Mouse (Mus musculus) CH12.LX (cell line): ENCODE measurements around the gene Prss40. TPM values are rescaled to one million over a fixed set of nuclear protein-coding genes. Genes with fewer than 3 reads are reported as not detected.

Experiments used
- DNase-seq: peaks from one replicate; pipeline ENCODE4 v3.0.0-alpha.2; 2013; ENCODE audit errors: extremely low read depth
- H3K27ac ChIP-seq: 2 replicates; pipeline ENCODE4 v1.5.1; 2012; ENCODE audit warnings: low read depth, mild to moderate bottlenecking, control low read depth, moderate library complexity; ENCODE audit not compliant: insufficient read depth
- H3K27me3 ChIP-seq: replicated peaks from 2 replicates; pipeline ENCODE3; 2012; ENCODE audit warnings: inconsistent platforms
- H3K36me3 ChIP-seq, 2 experiments: replicated peaks in 1 of 2; 2 replicates each; pipeline versions ENCODE3 to v1.6.1; 2012; ENCODE audit warnings: inconsistent platforms in 1 of 2, low read length in 1 of 2, mild to moderate bottlenecking in 1 of 2, mixed read lengths in 1 of 2, moderate library complexity in 1 of 2; ENCODE audit not compliant: control insufficient read depth in 1 of 2, insufficient read depth in 1 of 2
- H3K4me1 ChIP-seq, 2 experiments: 2 replicates each; pipeline ENCODE4 v1.6.1; 2012; ENCODE audit warnings: inconsistent platforms in 1 of 2, moderate library complexity in 1 of 2; ENCODE audit not compliant: insufficient read depth in 2 of 2, control insufficient read depth in 1 of 2
- H3K4me2 ChIP-seq: 2 replicates; pipeline ENCODE4 v1.6.1; 2012; ENCODE audit warnings: low read depth, mild to moderate bottlenecking, control low read depth; ENCODE audit not compliant: poor library complexity, insufficient read depth, severe bottlenecking
- H3K4me3 ChIP-seq, 3 experiments: fragments of 150-350 bp in 1 of 3; sonication (generic) in 1 of 3; replicated peaks in 1 of 3; 2 replicates each; pipeline versions ENCODE3 to v1.5.1; 2011 to 2012; ENCODE audit warnings: low read depth in 2 of 3, low read length in 2 of 3, mild to moderate bottlenecking in 2 of 3, moderate library complexity in 2 of 3, control low read depth in 1 of 3, improper control_type of control experiment in 1 of 3, inconsistent platforms in 1 of 3, mixed read lengths in 1 of 3; ENCODE audit not compliant: poor library complexity in 1 of 3
- H3K79me2 ChIP-seq: replicated peaks from 2 replicates; pipeline ENCODE4 v1.6.1; 2012; ENCODE audit warnings: mild to moderate bottlenecking, moderate library complexity; ENCODE audit not compliant: control insufficient read depth, poor library complexity, insufficient read depth, severe bottlenecking; ENCODE audit errors: extremely low read depth
- H3K9ac ChIP-seq: 2 replicates; pipeline ENCODE4 v1.6.1; 2012; ENCODE audit warnings: low read depth, mild to moderate bottlenecking, control low read depth, moderate library complexity; ENCODE audit not compliant: insufficient read depth
- H3K9me3 ChIP-seq: replicated peaks from 2 replicates; pipeline ENCODE3; 2012; ENCODE audit warnings: low read length, inconsistent platforms, mixed read lengths
- BHLHE40 ChIP-seq: IDR thresholded peaks from 2 replicates; pipeline ENCODE4 v1.6.1; 2011; ENCODE audit warnings: mild to moderate bottlenecking, low read depth, low read length, improper control_type of control experiment
- CHD2 ChIP-seq: IDR thresholded peaks from 2 replicates; pipeline ENCODE4 v1.6.1; 2011; ENCODE audit warnings: low read length, improper control_type of control experiment
- CTCF ChIP-seq, 2 experiments: IDR thresholded peaks in 1 of 2; conservative IDR thresholded peaks in 1 of 2; 2 replicates each; pipeline ENCODE4 v1.5.1; 2011 to 2012; ENCODE audit warnings: low read depth in 2 of 2, low read length in 2 of 2, improper control_type of control experiment in 1 of 2, inconsistent platforms in 1 of 2, mild to moderate bottlenecking in 1 of 2, moderate library complexity in 1 of 2
- E2F4 ChIP-seq: IDR thresholded peaks from 2 replicates; pipeline ENCODE4 v1.6.1; 2011; ENCODE audit warnings: low read depth, low read length, improper control_type of control experiment; ENCODE audit not compliant: insufficient replicate concordance
- EP300 ChIP-seq: IDR thresholded peaks from 2 replicates; pipeline ENCODE4 v1.6.1; 2011; ENCODE audit warnings: low read length, improper control_type of control experiment
- JUND ChIP-seq: conservative IDR thresholded peaks from 2 replicates; pipeline ENCODE4 v1.6.1; 2011; ENCODE audit warnings: low read depth, low read length, improper control_type of control experiment
- KAT2A ChIP-seq: IDR thresholded peaks from 2 replicates; pipeline ENCODE4 v1.6.1; 2012; ENCODE audit warnings: low read length, improper control_type of control experiment, inconsistent platforms; ENCODE audit not compliant: insufficient replicate concordance
- MAFK ChIP-seq: IDR thresholded peaks from 2 replicates; pipeline ENCODE4 v1.6.1; 2011; ENCODE audit warnings: low read length, improper control_type of control experiment; ENCODE audit not compliant: insufficient replicate concordance
- MAX ChIP-seq: IDR thresholded peaks from 2 replicates; pipeline ENCODE4 v1.6.1; 2011; ENCODE audit warnings: low read length, improper control_type of control experiment
- MEF2A ChIP-seq: IDR thresholded peaks from 2 replicates; pipeline ENCODE4 v1.6.1; 2014; ENCODE audit warnings: low read depth, mild to moderate bottlenecking, inconsistent platforms, low read length, improper control_type of control experiment, borderline replicate concordance
- PAX5 ChIP-seq: IDR thresholded peaks from 2 replicates; pipeline ENCODE4 v1.6.1; 2012; ENCODE audit warnings: low read length, inconsistent platforms, mixed read lengths
- POLR2A ChIP-seq: IDR thresholded peaks from 2 replicates; pipeline ENCODE4 v1.6.1; 2011; ENCODE audit warnings: low read depth, mild to moderate bottlenecking, improper control_type of control experiment, low read length
- RAD21 ChIP-seq: IDR thresholded peaks from 2 replicates; pipeline ENCODE4 v1.6.1; 2011; ENCODE audit warnings: low read depth, mild to moderate bottlenecking, low read length, improper control_type of control experiment, moderate library complexity
- SIN3A ChIP-seq: IDR thresholded peaks from 2 replicates; pipeline ENCODE4 v1.6.1; 2012; ENCODE audit warnings: low read length, improper control_type of control experiment, inconsistent platforms
- SMC3 ChIP-seq: IDR thresholded peaks from 2 replicates; pipeline ENCODE4 v1.6.1; 2011; ENCODE audit warnings: low read depth, low read length, improper control_type of control experiment
- TBP ChIP-seq: conservative IDR thresholded peaks from 2 replicates; pipeline ENCODE4 v1.6.1; 2011; ENCODE audit warnings: low read depth, low read length, improper control_type of control experiment
- TCF12 ChIP-seq: IDR thresholded peaks from 2 replicates; pipeline ENCODE4 v1.6.1; 2014; ENCODE audit warnings: low read depth, mild to moderate bottlenecking, inconsistent platforms, low read length, improper control_type of control experiment
- USF1 ChIP-seq: IDR thresholded peaks from 2 replicates; pipeline ENCODE4 v1.6.1; 2014; ENCODE audit warnings: low read depth, mild to moderate bottlenecking, inconsistent platforms, low read length, improper control_type of control experiment
- ZC3H11A ChIP-seq: IDR thresholded peaks from 2 replicates; pipeline ENCODE4 v1.6.1; 2012; ENCODE audit warnings: low read depth, mild to moderate bottlenecking, inconsistent platforms, low read length, improper control_type of control experiment
- ZKSCAN1 ChIP-seq: IDR thresholded peaks from 2 replicates; pipeline ENCODE4 v1.6.1; 2012; ENCODE audit warnings: low read depth, inconsistent platforms, low read length, improper control_type of control experiment, borderline replicate concordance
- ZMIZ1 ChIP-seq: IDR thresholded peaks from 2 replicates; pipeline ENCODE4 v1.6.1; 2012; ENCODE audit warnings: low read depth, mild to moderate bottlenecking, inconsistent platforms, low read length, improper control_type of control experiment
- dilution Hi-C: fragments of 300-500 bp; cut with MboI; formaldehyde crosslinking; loops from 2 replicates; pipeline ENCODE4 v1.14.3; 2020; ENCODE audit warnings: low sequenced_read_pairs; ENCODE audit not compliant: extremely low pct_unique_long_range_greater_than_20kb, extremely low pct_ligation_motif_present
- in situ Hi-C: fragments of 300-500 bp; cut with MboI; formaldehyde crosslinking; loops from 3 replicates; pipeline ENCODE4 v1.14.3; 2019; ENCODE audit warnings: low sequenced_read_pairs, low pct_ligation_motif_present, low pct_unique_long_range_greater_than_20kb, mixed read lengths
- polyA plus RNA-seq: library from polyadenylated mRNA; unstranded; fragments of >175 nt; gene quantifications from 2 replicates; pipeline ENCODE4 v1.2.1, GENCODE M21; 2012; ENCODE audit warnings: low read depth; ENCODE audit not compliant: insufficient read length
- total RNA-seq, 2 experiments: library from RNA; depleted of rRNA; stranded (reverse); fragments of 300-350 nt in 1 of 2; fragments of >200 nt in 1 of 2; gene quantifications; 2 replicates each; pipeline ENCODE4 v1.2.3; 2012 to 2014

The Prss40 gene
- total and polyA plus RNA-seq, 3 experiments, result not detected

DNA sequence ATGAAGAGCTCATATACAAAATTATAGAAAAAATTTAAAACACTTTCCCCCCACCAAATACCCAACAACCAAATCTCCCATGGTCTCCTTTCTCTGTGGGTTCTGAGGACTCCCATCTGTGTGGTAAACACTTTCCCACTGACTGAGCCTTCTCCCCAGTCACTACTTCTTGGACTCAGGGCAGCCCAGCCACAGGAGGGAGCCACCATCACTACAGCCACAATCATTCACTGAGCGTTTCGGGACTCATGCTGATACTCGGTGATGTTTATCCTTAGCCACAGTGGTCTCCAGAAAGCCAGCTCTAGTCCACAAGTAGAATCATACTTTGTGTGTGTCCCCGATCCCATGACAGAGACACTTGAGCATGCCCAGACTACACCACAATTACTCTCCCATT is 47.7 kb downstream of the Prss40 start:
- H3K4me1 ChIP-seq, result peaks cover 0 to 18% of the 10 kb centered on the region in 2 experiments; a peak in 3 of 4 replicates
- H3K9ac ChIP-seq, result no peak overlapping the region
- DNase-seq, result no peak
- no peaks in the 10 kb centered on the region for H3K27me3 ChIP-seq
- H3K4me3 ChIP-seq, result no peak overlapping the region
- dilution Hi-C loops (no loop called here), in situ Hi-C loops (loop anchor here (5.0 kb wide), 1 partner anchor 84 kb away; no protein-coding TSS in a partner anchor)
- no peaks in the 10 kb centered on the region for H3K36me3 ChIP-seq
- TF ChIP-seq JUND (no peak), TCF12 (no peak), CTCF (conservative IDR thresholded peaks at IDR 0.05 in 1 of 2, IDR thresholded peaks at IDR 0.05 in 1 of 2; ENCODE audit: low read depth in 2 of 2, low read length in 2 of 2) (peak in 1 of 2 experiments; percentile 50; a peak in 2 of 4 replicates), SMC3 (peak; percentile 54), ZKSCAN1 (no peak), TBP (no peak), ZC3H11A (no peak), RAD21 (no peak; the same call in none of the 2 replicates), POLR2A (no peak), KAT2A (no peak)
- H3K9me3 ChIP-seq, result peaks cover 9% of the 10 kb centered on the region
- no peak overlapping the region for H3K27ac ChIP-seq
- H3K79me2 ChIP-seq, result no peaks in the 10 kb centered on the region
- no peak overlapping the region for H3K4me2 ChIP-seq

DNA sequence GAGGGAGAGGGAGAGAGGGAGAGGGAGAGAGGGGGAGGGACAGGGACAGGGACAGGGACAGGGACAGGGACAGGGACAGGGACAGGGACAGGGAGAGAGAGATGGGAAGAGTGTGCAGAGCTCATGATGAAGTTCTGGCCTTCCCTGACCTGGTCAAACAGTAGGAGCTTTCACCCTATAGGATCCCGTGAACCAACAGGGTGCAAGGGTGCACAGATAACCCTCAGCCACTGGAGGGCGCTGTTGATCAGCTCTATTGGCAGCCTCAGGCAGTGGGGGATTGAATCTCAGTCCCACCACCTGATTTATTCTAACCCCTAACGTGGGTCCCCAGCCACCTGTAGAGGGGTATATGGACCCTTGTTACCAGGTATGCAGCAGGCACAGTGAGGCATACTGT is 49.7 kb downstream of the Prss40 start:
- 0 out of 2 replicates have a peak overlapping the region, but pooled peaks have one; percentile 2 for H3K9ac ChIP-seq
- no peaks in the 10 kb centered on the region for H3K27me3 ChIP-seq
- H3K79me2 ChIP-seq, result no peaks in the 10 kb centered on the region
- H3K4me3 ChIP-seq, result peak overlapping the region in 2 of 3 experiments; percentile 21 to 48
- H3K4me2 ChIP-seq, result peak overlapping the region; percentile 67
- H3K9me3 ChIP-seq, result peaks cover 5% of the 10 kb centered on the region
- TF ChIP-seq EP300 (no peak), SMC3 (peak; percentile 86), ZMIZ1 (no peak), CTCF (conservative IDR thresholded peaks at IDR 0.05 in 1 of 2, IDR thresholded peaks at IDR 0.05 in 1 of 2; ENCODE audit: low read depth in 2 of 2, low read length in 2 of 2) (peak; percentile 92 to 94), MAX (no peak), MEF2A (no peak), ZC3H11A (peak; percentile 48), MAFK (no peak), PAX5 (no peak), TCF12 (0 out of 2 replicates have a peak, but pooled peaks have one; percentile 13), RAD21 (peak; percentile 90), BHLHE40 (peak; percentile 44), E2F4 (no peak), CHD2 (0 out of 2 replicates have a peak, but pooled peaks have one; percentile 7), SIN3A (no peak), USF1 (no peak)
- DNase-seq, result peak; percentile 82
- H3K4me1 ChIP-seq, result peaks cover 0 to 18% of the 10 kb centered on the region in 2 experiments; a peak in 3 of 4 replicates
- H3K36me3 ChIP-seq, result no peaks in the 10 kb centered on the region
- H3K27ac ChIP-seq, result peak overlapping the region; percentile 56; the same call in 1 of the 2 replicates
- dilution Hi-C loops, result no loop called here
- in situ Hi-C loops, result loop anchor here (5.0 kb wide), 1 partner anchor 86 kb away; no protein-coding TSS in a partner anchor
